Mouse (Mus musculus): ENCODE data around the gene Tmem170b. TPM values are rescaled to one million over a fixed set of nuclear protein-coding genes. Genes with fewer than 3 reads are reported as not detected.

The Tmem170b gene
- polyA plus RNA-seq, 1 experiment from 2014 or later = 25.9 TPM

DNA sequence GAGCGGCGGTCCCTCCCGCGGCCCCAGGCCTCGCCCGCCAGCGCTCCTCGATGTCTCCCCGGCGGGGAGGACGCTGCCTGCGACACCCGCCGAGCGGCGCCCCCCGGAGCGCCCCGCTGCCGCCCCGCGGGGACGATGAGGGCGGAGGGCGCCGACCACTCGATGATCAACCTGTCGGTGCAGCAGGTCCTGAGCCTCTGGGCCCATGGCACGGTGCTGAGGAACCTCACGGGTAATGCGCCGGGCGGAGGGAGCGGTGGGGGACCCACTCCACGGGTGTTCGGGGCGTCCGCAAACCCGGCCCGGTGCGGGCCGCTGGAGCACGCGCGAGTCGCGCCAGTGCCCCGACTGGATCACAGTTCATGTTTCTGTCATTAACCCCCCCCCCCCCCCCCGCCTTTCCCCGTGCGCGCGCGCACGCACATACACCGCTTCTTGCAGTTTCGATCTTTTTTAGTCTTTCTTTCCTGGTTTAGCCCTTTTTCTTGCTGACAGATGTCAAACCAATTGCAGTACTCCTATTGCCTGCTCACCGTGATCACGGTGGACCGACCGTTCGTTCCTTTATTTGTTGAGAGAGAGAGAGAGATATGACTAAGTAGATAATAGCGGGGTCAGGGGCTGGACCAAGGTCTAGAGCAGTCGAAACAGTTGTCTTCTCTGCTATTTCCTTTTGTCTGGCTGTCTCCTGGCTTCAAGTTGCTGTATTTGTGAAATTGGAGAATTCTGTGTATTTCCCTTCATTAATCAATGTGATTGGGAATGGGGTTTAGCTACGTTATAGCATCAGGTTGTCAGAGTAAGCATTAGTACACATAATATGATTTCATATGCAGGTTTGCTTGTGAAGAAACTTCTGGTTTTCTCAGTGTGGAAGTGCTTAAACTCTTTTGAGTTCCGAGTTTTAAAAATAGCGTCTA lies 634 bp downstream of the Tmem170b start:
- DNase-seq (ENCODE audit: low spot score) = peak; percentile 52
- H3K27ac ChIP-seq (ENCODE audit: low read depth, low read length) = peak overlapping the region; percentile 85

DNA sequence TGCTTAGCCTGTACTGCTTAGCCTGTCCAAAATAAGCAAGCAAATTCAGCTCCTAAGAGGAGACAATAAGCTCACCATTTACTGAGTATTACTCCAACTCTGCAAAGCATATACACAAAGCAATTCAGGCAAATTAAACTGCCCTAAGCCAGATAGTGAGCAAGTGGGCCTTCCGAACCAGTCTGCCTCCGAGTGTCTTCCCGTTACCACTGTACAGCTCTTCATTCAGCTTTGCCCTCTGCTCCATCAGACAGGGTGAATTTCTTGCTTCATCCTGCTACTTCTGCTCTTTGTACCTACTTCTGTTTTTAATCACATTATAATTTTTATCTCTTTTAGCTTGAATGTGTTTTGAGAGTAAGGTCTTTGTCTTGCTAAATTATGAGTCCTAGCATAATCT lies 1.9 kb downstream of the Tmem170b start:
- Histone ChIP-seq H3K36me3 (ENCODE audit: control insufficient read depth, insufficient read depth, low read length) (no peaks in the 10 kb centered on the region), H3K27me3 (ENCODE audit: control insufficient read depth, insufficient read depth, low read length) (no peaks in the 10 kb centered on the region), H3K27ac (ENCODE audit: low read depth, low read length) (no peak overlapping the region), H3K4me1 (ENCODE audit: control insufficient read depth, insufficient read depth, low read length) (0 out of 2 replicates have a peak, but pooled peaks cover 4% of the 10 kb centered on the region), H3K9me3 (ENCODE audit: control insufficient read depth, low read length) (no peaks in the 10 kb centered on the region), H3K9ac (ENCODE audit: low read length) (no peak overlapping the region), H3K4me3 (ENCODE audit: low read depth, low read length) (no peak overlapping the region), H3K4me2 (ENCODE audit: low read depth) (peak overlapping the region; percentile 29)
- no peak for ATAC-seq (ENCODE audit: insufficient read depth, low FRiP score, low TSS enrichment)
- DNase-seq (ENCODE audit: low spot score) = no peak
- 79% methylated on average over 3 of the region's 3 CpGs for WGBS

More for the DNA sequence above, 634 bp downstream of the Tmem170b start:
- Histone ChIP-seq H3K9me3 (ENCODE audit: control insufficient read depth, low read length) (no peaks in the 10 kb centered on the region), H3K9ac (ENCODE audit: low read length) (peak overlapping the region; percentile 94), H3K4me2 (ENCODE audit: low read depth) (peak overlapping the region; percentile 75), H3K36me3 (ENCODE audit: control insufficient read depth, insufficient read depth, low read length) (no peaks in the 10 kb centered on the region), H3K4me1 (ENCODE audit: control insufficient read depth, insufficient read depth, low read length) (0 out of 2 replicates have a peak, but pooled peaks cover 4% of the 10 kb centered on the region), H3K27me3 (ENCODE audit: control insufficient read depth, insufficient read depth, low read length) (no peaks in the 10 kb centered on the region), H3K4me3 (ENCODE audit: low read depth, low read length) (peak overlapping the region; percentile 93)
- peak; percentile 22 for ATAC-seq (ENCODE audit: insufficient read depth, low FRiP score, low TSS enrichment)
- WGBS = 4% methylated on average over 44 of the region's 67 CpGs

DNA sequence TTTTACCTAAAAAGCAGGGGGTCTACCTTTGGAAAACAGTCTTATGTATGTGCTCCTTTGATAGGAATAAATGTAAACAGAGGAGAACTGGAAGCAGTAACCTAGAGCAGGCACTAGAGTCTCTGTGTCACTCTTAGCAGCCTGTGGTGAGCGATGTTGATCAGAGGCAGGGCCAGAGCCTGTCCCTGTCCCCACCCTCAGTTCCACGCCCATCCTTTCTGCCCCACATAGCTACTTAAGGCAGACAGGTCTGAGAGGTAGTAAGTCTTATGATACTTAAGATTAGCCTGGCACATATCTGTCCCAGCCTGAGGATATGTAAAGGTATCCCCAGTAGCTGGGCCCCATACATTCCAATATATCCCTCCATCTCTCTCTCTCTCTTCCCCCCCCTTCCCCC lies 2.9 kb downstream of the Tmem170b start:
- WGBS = 59% methylated on average over 2 of the region's 2 CpGs
- Histone ChIP-seq H3K36me3 (ENCODE audit: control insufficient read depth, insufficient read depth, low read length) (no peaks in the 10 kb centered on the region), H3K27me3 (ENCODE audit: control insufficient read depth, insufficient read depth, low read length) (no peaks in the 10 kb centered on the region), H3K4me1 (ENCODE audit: control insufficient read depth, insufficient read depth, low read length) (0 out of 2 replicates have a peak, but pooled peaks cover 4% of the 10 kb centered on the region), H3K27ac (ENCODE audit: low read depth, low read length) (no peak overlapping the region), H3K4me3 (ENCODE audit: low read depth, low read length) (no peak overlapping the region), H3K9me3 (ENCODE audit: control insufficient read depth, low read length) (no peaks in the 10 kb centered on the region), H3K9ac (ENCODE audit: low read length) (no peak overlapping the region; the same call in 1 of the 2 replicates), H3K4me2 (ENCODE audit: low read depth) (no peak overlapping the region)
- no peak for ATAC-seq (ENCODE audit: insufficient read depth, low FRiP score, low TSS enrichment)
- no peak for DNase-seq (ENCODE audit: low spot score)

DNA sequence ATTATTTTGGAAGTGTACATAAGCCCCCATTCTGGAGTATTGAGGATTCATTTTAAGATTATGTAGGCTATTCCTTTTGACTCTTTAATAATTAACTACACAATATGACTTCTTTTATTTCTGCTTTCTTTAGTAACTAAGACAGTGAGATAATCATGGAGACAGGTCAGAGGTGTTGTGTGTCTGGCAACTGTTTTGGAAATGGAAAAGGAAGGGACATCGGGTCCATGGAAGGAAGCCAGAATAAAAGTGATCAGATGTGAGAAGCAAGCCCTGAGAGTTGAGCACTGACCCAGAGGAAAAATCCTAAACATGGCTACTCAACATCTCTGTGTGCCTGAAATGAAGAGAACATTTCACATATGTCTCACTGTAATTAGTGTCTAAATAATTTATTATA lies 5.3 kb downstream of the Tmem170b start:
- Histone ChIP-seq H3K27me3 (ENCODE audit: control insufficient read depth, insufficient read depth, low read length) (no peaks in the 10 kb centered on the region), H3K9me3 (ENCODE audit: control insufficient read depth, low read length) (no peaks in the 10 kb centered on the region), H3K9ac (ENCODE audit: low read length) (no peak overlapping the region), H3K27ac (ENCODE audit: low read depth, low read length) (no peak overlapping the region), H3K4me3 (ENCODE audit: low read depth, low read length) (no peak overlapping the region), H3K36me3 (ENCODE audit: control insufficient read depth, insufficient read depth, low read length) (no peaks in the 10 kb centered on the region), H3K4me1 (ENCODE audit: control insufficient read depth, insufficient read depth, low read length) (0 out of 2 replicates have a peak, but pooled peaks cover 4% of the 10 kb centered on the region), H3K4me2 (ENCODE audit: low read depth) (no peak overlapping the region)
- no peak for ATAC-seq (ENCODE audit: insufficient read depth, low FRiP score, low TSS enrichment)
- DNase-seq (ENCODE audit: low spot score) = no peak
- 96% methylated on average over 1 of the region's 1 CpGs for WGBS

DNA sequence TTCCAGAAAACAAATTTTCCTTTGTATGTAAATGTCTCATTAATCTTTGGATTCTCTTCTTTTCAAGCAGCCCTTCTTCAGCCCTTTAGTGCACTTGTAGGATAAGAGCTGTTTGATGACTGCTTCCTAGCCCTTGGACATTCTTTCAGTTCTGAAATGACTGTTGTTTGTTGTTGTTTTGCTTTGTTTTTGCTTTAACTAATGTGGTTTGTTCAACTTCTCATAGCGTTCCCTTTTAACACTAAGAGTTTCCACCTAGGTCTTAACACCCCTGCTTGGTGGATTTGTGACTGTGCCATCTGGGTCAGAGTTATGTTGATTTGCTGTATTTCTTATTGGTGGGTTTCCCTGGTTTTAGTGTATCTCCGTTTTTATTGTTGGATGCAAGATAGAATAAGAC lies 8.8 kb downstream of the Tmem170b start:
- Histone ChIP-seq H3K36me3 (ENCODE audit: control insufficient read depth, insufficient read depth, low read length) (no peaks in the 10 kb centered on the region), H3K9ac (ENCODE audit: low read length) (no peak overlapping the region), H3K4me1 (ENCODE audit: control insufficient read depth, insufficient read depth, low read length) (no peaks in the 10 kb centered on the region), H3K4me3 (ENCODE audit: low read depth, low read length) (no peak overlapping the region), H3K27me3 (ENCODE audit: control insufficient read depth, insufficient read depth, low read length) (no peaks in the 10 kb centered on the region), H3K4me2 (ENCODE audit: low read depth) (no peak overlapping the region), H3K27ac (ENCODE audit: low read depth, low read length) (no peak overlapping the region), H3K9me3 (ENCODE audit: control insufficient read depth, low read length) (no peaks in the 10 kb centered on the region)
- DNase-seq (ENCODE audit: low spot score) (no peak), ATAC-seq (ENCODE audit: insufficient read depth, low FRiP score, low TSS enrichment) (no peak)
- WGBS = 78% methylated on average over 2 of the region's 2 CpGs

DNA sequence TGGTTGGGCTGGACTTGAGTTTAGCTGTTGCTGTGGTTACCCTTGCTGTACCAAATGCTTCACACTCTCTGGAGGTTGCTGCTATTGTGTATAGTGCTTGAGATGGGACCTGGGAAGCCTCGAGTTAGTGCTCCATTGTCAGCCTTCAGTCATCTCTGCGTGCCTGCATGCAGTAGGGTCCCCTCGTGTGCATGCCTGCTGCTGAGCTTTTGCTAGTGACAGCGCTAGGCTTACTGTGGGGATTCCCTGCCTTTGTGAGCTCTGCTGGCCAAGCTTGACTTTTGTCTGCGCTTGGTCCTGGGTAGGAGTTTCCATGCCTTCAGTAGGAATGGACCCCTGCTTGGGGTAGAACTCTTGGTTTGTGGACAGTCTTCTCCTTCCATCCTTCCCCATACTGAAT lies 9.3 kb downstream of the Tmem170b start:
- H3K4me1 ChIP-seq (ENCODE audit: control insufficient read depth, insufficient read depth, low read length) = no peaks in the 10 kb centered on the region
- H3K27ac ChIP-seq (ENCODE audit: low read depth, low read length) = no peak overlapping the region
- ATAC-seq (ENCODE audit: insufficient read depth, low FRiP score, low TSS enrichment) (no peak), DNase-seq (ENCODE audit: low spot score) (no peak)
- no peak overlapping the region for H3K4me2 ChIP-seq (ENCODE audit: low read depth)
- no peak overlapping the region for H3K4me3 ChIP-seq (ENCODE audit: low read depth, low read length)
- H3K27me3 ChIP-seq (ENCODE audit: control insufficient read depth, insufficient read depth, low read length) = no peaks in the 10 kb centered on the region
- no peaks in the 10 kb centered on the region for H3K36me3 ChIP-seq (ENCODE audit: control insufficient read depth, insufficient read depth, low read length)
- no peaks in the 10 kb centered on the region for H3K9me3 ChIP-seq (ENCODE audit: control insufficient read depth, low read length)
- WGBS = 55% methylated on average over 5 of the region's 5 CpGs
- H3K9ac ChIP-seq (ENCODE audit: low read length) = no peak overlapping the region

DNA sequence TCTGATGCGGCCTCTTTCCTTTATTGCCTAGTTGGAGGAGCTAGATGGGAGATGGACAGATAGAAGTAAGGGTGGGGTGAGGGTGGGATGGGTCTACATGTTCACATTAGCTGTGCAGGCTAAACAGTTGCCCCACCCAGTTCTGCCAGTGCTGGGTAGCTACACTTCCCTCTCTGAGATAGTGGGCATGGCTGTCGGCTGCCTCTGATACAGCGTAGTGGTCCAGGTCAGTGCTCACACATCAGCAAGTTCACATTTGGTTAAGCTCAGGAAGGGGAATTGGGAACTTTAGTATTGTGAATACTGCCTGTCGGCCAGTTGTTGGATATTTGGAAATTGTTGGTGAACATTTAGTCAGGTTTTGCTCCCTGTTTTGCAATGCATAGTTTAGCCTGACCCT lies 13.8 kb downstream of the Tmem170b start:
- 95% methylated on average over 4 of the region's 4 CpGs for WGBS
- H3K4me2 ChIP-seq (ENCODE audit: low read depth) = no peak overlapping the region

DNA sequence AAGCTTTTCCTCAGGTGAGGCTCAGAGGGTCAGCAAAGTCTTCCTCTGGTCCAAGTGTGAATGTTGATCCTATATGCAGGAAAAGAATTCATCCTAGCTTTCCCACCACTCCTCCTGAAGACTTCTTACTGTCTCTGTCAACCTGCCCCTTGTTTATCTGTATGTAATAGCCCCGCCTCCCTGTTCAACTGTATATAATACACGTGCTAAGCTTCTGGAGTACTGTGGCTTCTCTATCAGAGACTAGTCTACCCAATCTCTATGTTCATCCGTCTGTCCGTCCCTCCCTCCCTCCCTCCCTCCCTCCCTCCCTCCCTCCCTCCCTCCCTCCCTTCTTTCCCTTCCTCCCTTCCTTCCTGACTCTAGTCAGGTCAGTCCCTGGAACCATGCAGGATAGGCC lies 14.4 kb downstream of the Tmem170b start:
- Histone ChIP-seq H3K27me3 (ENCODE audit: control insufficient read depth, insufficient read depth, low read length) (no peaks in the 10 kb centered on the region), H3K4me2 (ENCODE audit: low read depth) (no peak overlapping the region), H3K4me1 (ENCODE audit: control insufficient read depth, insufficient read depth, low read length) (no peaks in the 10 kb centered on the region), H3K27ac (ENCODE audit: low read depth, low read length) (no peak overlapping the region), H3K4me3 (ENCODE audit: low read depth, low read length) (no peak overlapping the region), H3K9me3 (ENCODE audit: control insufficient read depth, low read length) (no peaks in the 10 kb centered on the region), H3K36me3 (ENCODE audit: control insufficient read depth, insufficient read depth, low read length) (no peaks in the 10 kb centered on the region), H3K9ac (ENCODE audit: low read length) (no peak overlapping the region)
- ATAC-seq (ENCODE audit: insufficient read depth, low FRiP score, low TSS enrichment) (no peak), DNase-seq (ENCODE audit: low spot score) (no peak)
- WGBS = 77% methylated on average over 4 of the region's 4 CpGs

More for the DNA sequence above, 13.8 kb downstream of the Tmem170b start:
- Histone ChIP-seq H3K9me3 (ENCODE audit: control insufficient read depth, low read length) (no peaks in the 10 kb centered on the region), H3K9ac (ENCODE audit: low read length) (no peak overlapping the region), H3K4me1 (ENCODE audit: control insufficient read depth, insufficient read depth, low read length) (no peaks in the 10 kb centered on the region), H3K36me3 (ENCODE audit: control insufficient read depth, insufficient read depth, low read length) (no peaks in the 10 kb centered on the region), H3K4me3 (ENCODE audit: low read depth, low read length) (no peak overlapping the region), H3K27ac (ENCODE audit: low read depth, low read length) (no peak overlapping the region), H3K27me3 (ENCODE audit: control insufficient read depth, insufficient read depth, low read length) (no peaks in the 10 kb centered on the region)
- DNase-seq (ENCODE audit: low spot score) (no peak), ATAC-seq (ENCODE audit: insufficient read depth, low FRiP score, low TSS enrichment) (no peak)

DNA sequence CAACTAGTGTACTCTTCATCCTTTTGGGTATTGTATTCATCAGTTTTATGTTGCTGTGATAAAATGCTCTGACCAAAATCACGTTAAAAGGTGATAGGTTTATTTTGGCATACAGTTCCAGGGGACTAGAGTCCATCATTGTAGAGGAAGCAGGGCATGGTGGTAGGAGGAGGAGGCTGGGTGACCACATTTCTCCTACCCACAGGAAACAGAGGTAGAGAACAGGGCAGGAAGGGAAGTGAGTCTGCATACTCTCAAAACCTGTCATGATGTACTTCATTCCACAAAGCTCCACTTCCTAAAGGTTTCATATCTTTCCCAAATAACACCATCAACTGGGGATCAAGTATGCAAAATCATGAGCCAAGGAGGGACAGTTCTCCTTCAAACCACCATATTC lies 18.4 kb downstream of the Tmem170b start:
- 89% methylated on average over 1 of the region's 1 CpGs for WGBS
- no peak overlapping the region for H3K27ac ChIP-seq (ENCODE audit: low read depth, low read length)
- H3K27me3 ChIP-seq (ENCODE audit: control insufficient read depth, insufficient read depth, low read length) = no peaks in the 10 kb centered on the region
- H3K36me3 ChIP-seq (ENCODE audit: control insufficient read depth, insufficient read depth, low read length) = no peaks in the 10 kb centered on the region
- no peaks in the 10 kb centered on the region for H3K9me3 ChIP-seq (ENCODE audit: control insufficient read depth, low read length)
- no peaks in the 10 kb centered on the region for H3K4me1 ChIP-seq (ENCODE audit: control insufficient read depth, insufficient read depth, low read length)
- DNase-seq (ENCODE audit: low spot score) (no peak), ATAC-seq (ENCODE audit: insufficient read depth, low FRiP score, low TSS enrichment) (no peak)
- H3K4me3 ChIP-seq (ENCODE audit: low read depth, low read length) = no peak overlapping the region
- H3K9ac ChIP-seq (ENCODE audit: low read length) = no peak overlapping the region
- no peak overlapping the region for H3K4me2 ChIP-seq (ENCODE audit: low read depth)
